Mouse (Mus musculus) lung, embryonic 14.5 days (tissue): ENCODE data around the gene Tmsb10. TPM values are rescaled to one million over a fixed set of nuclear protein-coding genes. Genes with fewer than 3 reads are reported as not detected.

Source experiments
- ATAC-seq: fragments of 200-750 bp; cut with Nextera tagmentation; 2 replicates; pipeline ENCODE4 v1.8.0; 2017; ENCODE audit warnings: mild to moderate bottlenecking, moderate TSS enrichment, moderate library complexity; ENCODE audit not compliant: insufficient read depth
- DNase-seq: peaks from one replicate; pipeline ENCODE4 v3.0.0-alpha.2; 2015
- H3K27ac ChIP-seq: fragments of 300-500 bp; sonication (generic); 2 replicates; pipeline ENCODE4 v1.5.1; 2014; ENCODE audit warnings: low read depth, mild to moderate bottlenecking, moderate library complexity
- H3K27me3 ChIP-seq: fragments of 300-500 bp; sonication (generic); 2 replicates; pipeline ENCODE4 v1.6.1; 2014; ENCODE audit warnings: low read length, control low read depth; ENCODE audit not compliant: insufficient read depth
- H3K36me3 ChIP-seq: fragments of 300-500 bp; sonication (generic); 2 replicates; pipeline ENCODE4 v1.6.1; 2014; ENCODE audit warnings: control low read depth; ENCODE audit not compliant: insufficient read depth
- H3K4me1 ChIP-seq: fragments of 300-500 bp; sonication (generic); 2 replicates; pipeline ENCODE4 v1.6.1; 2014; ENCODE audit warnings: antibody characterized with exemption, control low read depth; ENCODE audit not compliant: insufficient read depth
- H3K4me2 ChIP-seq: fragments of 300-500 bp; sonication (generic); 2 replicates; pipeline ENCODE4 v1.6.1; 2014; ENCODE audit warnings: mild to moderate bottlenecking
- H3K4me3 ChIP-seq: fragments of 300-500 bp; sonication (generic); 2 replicates; pipeline ENCODE4 v1.5.1; 2014; ENCODE audit warnings: low read depth, low read length
- H3K9ac ChIP-seq: fragments of 300-500 bp; sonication (generic); 2 replicates; pipeline ENCODE4 v1.6.1; 2014
- H3K9me3 ChIP-seq: fragments of 300-500 bp; sonication (generic); 2 replicates; pipeline ENCODE4 v1.6.1; 2016; ENCODE audit warnings: low read depth, low read length, control low read depth
- CTCF ChIP-seq: IDR thresholded peaks from 2 replicates; pipeline ENCODE4 v1.5.1; 2016; ENCODE audit warnings: antibody characterized with exemption, low read depth
- WGBS: fragments of 180-500 bp; shearing (Covaris S2); extraction: QIAGEN DNeasy Blood & Tissue Kit; methylation state at CpG from one replicate; pipeline ENCODE4 v1.1.7; 2014; 5-methylcytosine and 5-hydroxymethylcytosine counted together
- polyA plus RNA-seq: library from polyadenylated mRNA; unstranded; fragments of >200 nt; fragmentation: Nextera tagmentation; extraction: Ambion mirVana; gene quantifications from 2 replicates; pipeline ENCODE4 v1.2.1, GENCODE M21; 2014

Gene Tmsb10
- polyA plus RNA-seq, 1 experiment from 2014 or later: 3,115 TPM

DNA sequence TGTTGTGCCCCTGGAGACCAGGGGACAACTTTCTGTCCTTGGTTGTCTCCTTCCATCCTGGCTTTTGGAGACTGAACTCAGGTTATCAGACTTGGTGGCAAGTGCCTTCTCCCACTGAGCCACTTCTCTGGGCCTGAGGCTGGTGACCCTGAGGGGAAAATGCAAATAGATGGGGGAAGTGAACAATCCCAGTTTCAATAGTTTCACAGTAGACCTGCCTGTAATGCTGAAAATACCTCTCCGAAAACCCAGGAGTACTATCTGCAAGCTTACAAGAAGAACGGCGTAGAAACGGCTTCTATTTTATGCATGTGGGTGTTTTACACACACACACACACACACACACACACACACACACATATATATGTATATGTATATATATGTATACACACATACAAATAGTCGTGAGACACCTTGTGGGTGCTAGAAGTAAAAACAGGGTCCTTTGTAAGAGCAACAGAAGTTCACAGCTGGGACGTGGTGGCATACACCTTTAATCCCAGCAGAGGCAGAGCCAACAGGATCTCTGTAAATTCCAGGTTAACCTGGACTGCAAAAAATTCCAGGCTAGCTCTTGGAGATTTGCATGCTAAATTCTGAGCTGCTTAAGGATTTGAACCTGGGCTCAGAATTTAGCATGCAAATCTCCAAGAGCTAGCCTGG lies 44.3 kb downstream of the Tmsb10 start:
- TF ChIP-seq CTCF: no peak
- H3K4me2 ChIP-seq: no peak overlapping the region
- H3K27me3 ChIP-seq: no peaks in the 10 kb centered on the region
- ATAC-seq: no peak
- H3K4me1 ChIP-seq: no peaks in the 10 kb centered on the region
- WGBS: 80% methylated on average over 6 of the region's 6 CpGs
- H3K36me3 ChIP-seq: no peaks in the 10 kb centered on the region
- no peak overlapping the region for H3K27ac ChIP-seq
- no peak overlapping the region for H3K9ac ChIP-seq
- H3K9me3 ChIP-seq: no peaks in the 10 kb centered on the region
- DNase-seq: no peak
- H3K4me3 ChIP-seq: no peak overlapping the region

DNA sequence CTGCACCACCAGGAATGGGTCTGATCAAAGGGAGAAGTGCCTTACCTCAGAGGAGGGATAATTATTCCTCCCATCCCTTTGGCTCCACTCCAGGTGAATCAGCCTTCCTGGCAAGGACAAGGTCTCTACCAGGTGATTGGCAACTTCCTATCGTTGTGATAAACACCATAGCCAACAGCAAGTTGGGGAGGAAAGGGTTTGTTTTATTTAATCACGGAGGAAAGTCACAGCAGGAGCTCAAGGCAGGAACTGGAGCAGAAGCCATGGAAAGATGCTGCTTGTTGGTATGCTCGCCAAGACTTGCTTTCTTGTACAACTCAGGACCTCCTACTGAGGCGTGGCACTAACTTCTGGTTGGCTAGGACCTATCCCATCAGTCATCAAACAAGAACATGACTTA lies 47.3 kb downstream of the Tmsb10 start:
- no peak for ATAC-seq
- no peak for TF ChIP-seq CTCF
- no peaks in the 10 kb centered on the region for H3K27me3 ChIP-seq
- H3K4me2 ChIP-seq: no peak overlapping the region
- 60% methylated on average over 4 of the region's 4 CpGs for WGBS
- no peaks in the 10 kb centered on the region for H3K36me3 ChIP-seq
- no peaks in the 10 kb centered on the region for H3K4me1 ChIP-seq
- no peak overlapping the region for H3K27ac ChIP-seq
- H3K4me3 ChIP-seq: no peak overlapping the region
- no peak overlapping the region for H3K9ac ChIP-seq
- no peaks in the 10 kb centered on the region for H3K9me3 ChIP-seq
- no peak for DNase-seq

Other genes with a start within 250 kb of the Tmsb10 start
- gene Tcf7l1, start 169.5 kb downstream of the Tmsb10 start, polyA plus RNA-seq: 38.3 and 41.1 TPM in 2 replicates
- 58.5 and 65.4 TPM in 2 replicates for gene Kcmf1, start 58.8 kb downstream of the Tmsb10 start, polyA plus RNA-seq